Mouse (Mus musculus) stomach, postnatal 0 days (tissue): Measurements from ENCODE around the gene Foxp1. TPM values are rescaled to one million over a fixed set of nuclear protein-coding genes. Genes with fewer than 3 reads are reported as not detected.

Source experiments
- ATAC-seq: fragments of 200-750 bp; cut with Nextera tagmentation; 2 replicates; pipeline ENCODE4 v1.8.0; 2017; ENCODE audit not compliant: low FRiP score, low TSS enrichment
- DNase-seq: peaks from one replicate; pipeline ENCODE4 v3.0.0-alpha.2; 2016; ENCODE audit warnings: low spot score
- H3K27ac ChIP-seq: fragments of 300-500 bp; sonication (generic); replicated peaks from 2 replicates; pipeline ENCODE4 v1.5.1; 2014; ENCODE audit warnings: mild to moderate bottlenecking, control low read depth
- H3K27me3 ChIP-seq: fragments of 300-500 bp; sonication (generic); 2 replicates; pipeline ENCODE4 v1.6.1; 2014; ENCODE audit warnings: low read length; ENCODE audit not compliant: control insufficient read depth, insufficient read depth
- H3K36me3 ChIP-seq: fragments of 300-500 bp; sonication (generic); 2 replicates; pipeline ENCODE4 v1.6.1; 2014; ENCODE audit warnings: low read length, mixed read lengths; ENCODE audit not compliant: control insufficient read depth, insufficient read depth
- H3K4me1 ChIP-seq: fragments of 300-500 bp; sonication (generic); replicated peaks from 2 replicates; pipeline ENCODE4 v1.6.1; 2014; ENCODE audit warnings: antibody characterized with exemption; ENCODE audit not compliant: control insufficient read depth, insufficient read depth
- H3K4me2 ChIP-seq: fragments of 300-500 bp; sonication (generic); replicated peaks from 2 replicates; pipeline ENCODE4 v1.6.1; 2014; ENCODE audit warnings: low read depth, mild to moderate bottlenecking, control low read depth, moderate library complexity
- H3K4me3 ChIP-seq: fragments of 300-500 bp; sonication (generic); 2 replicates; pipeline ENCODE4 v1.5.1; 2014; ENCODE audit warnings: low read depth, low read length, control low read depth
- H3K9ac ChIP-seq: fragments of 300-500 bp; sonication (generic); 2 replicates; pipeline ENCODE4 v1.6.1; 2014; ENCODE audit warnings: mild to moderate bottlenecking, low read length, control low read depth, mixed read lengths
- H3K9me3 ChIP-seq: fragments of 300-500 bp; sonication (generic); 2 replicates; pipeline ENCODE4 v1.6.1; 2016; ENCODE audit warnings: low read length; ENCODE audit not compliant: control insufficient read depth
- CTCF ChIP-seq: IDR thresholded peaks from 2 replicates; pipeline ENCODE4 v1.5.1; 2016; ENCODE audit warnings: antibody characterized with exemption, low read depth, mild to moderate bottlenecking, moderate library complexity
- EP300 ChIP-seq: optimal IDR thresholded peaks from 2 replicates; pipeline ENCODE3; 2016; ENCODE audit warnings: antibody characterized with exemption
- WGBS: fragments of 180-500 bp; shearing (Covaris S2); extraction: QIAGEN DNeasy Blood & Tissue Kit; methylation state at CpG from one replicate; pipeline ENCODE4 v1.1.7; 2014; 5-methylcytosine and 5-hydroxymethylcytosine counted together
- polyA plus RNA-seq: library from polyadenylated mRNA; unstranded; fragments of >200 nt; fragmentation: Nextera tagmentation; extraction: Ambion mirVana; gene quantifications from 2 replicates; pipeline ENCODE4 v1.2.1, GENCODE M21; 2015

Gene Foxp1
- polyA plus RNA-seq, 1 experiment from 2014 or later: 68.9 TPM

DNA sequence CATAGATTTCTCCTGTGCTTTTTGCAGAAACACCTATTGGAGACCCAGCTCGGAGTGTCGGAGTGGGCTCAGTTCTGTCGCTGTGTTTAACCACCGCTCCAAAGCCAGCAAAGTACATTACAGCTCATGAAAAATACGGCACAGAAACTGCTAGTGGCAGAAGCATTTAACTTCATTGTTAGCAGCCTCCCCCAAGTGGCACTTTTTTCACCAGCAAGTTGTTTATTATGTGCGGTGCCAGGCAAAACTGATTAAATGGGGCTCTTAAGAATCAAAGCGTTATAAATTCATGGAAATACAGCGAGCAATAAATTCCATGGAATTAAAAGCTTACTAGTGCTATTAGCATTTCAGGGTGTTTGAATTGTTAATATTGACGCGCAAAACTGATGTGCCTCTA lies 289.1 kb downstream of the Foxp1 start:
- DNase-seq (no peak), ATAC-seq (no peak)
- H3K9me3 ChIP-seq: no peaks in the 10 kb centered on the region
- no peak overlapping the region for H3K27ac ChIP-seq
- no peak overlapping the region for H3K4me3 ChIP-seq
- H3K36me3 ChIP-seq: no peaks in the 10 kb centered on the region
- no peaks in the 10 kb centered on the region for H3K27me3 ChIP-seq
- no peak overlapping the region for H3K9ac ChIP-seq
- H3K4me2 ChIP-seq: no peak overlapping the region
- TF ChIP-seq EP300 (no peak), CTCF (no peak)
- 74% methylated on average over 10 of the region's 10 CpGs for WGBS
- no peaks in the 10 kb centered on the region for H3K4me1 ChIP-seq

DNA sequence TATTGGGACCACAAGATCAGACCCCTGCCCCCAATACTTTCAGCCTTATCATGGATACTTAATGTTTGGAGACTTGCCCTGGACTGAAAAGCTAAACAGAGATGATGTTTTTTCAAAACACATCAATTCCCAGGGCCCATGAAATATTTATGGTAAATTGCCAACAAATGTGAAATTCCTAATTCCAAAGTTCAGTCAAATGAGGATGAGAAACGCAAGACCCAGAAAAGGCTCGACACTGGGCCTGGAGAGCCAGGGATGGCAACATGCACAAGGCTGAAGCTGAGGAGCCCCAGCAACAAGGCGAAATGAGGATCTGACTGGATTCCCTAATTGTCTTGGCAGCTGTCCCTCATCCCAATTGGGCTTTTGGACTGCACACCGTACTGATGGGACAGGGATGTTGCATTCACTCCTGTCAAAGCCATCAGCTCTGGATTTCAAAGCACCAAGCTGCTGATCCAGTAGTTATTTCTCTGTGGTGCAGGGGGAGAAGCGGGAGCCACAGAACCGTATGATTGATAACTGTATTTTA lies 294.1 kb downstream of the Foxp1 start:
- no peaks in the 10 kb centered on the region for H3K36me3 ChIP-seq
- no peak overlapping the region for H3K9ac ChIP-seq
- H3K4me1 ChIP-seq: no peaks in the 10 kb centered on the region
- DNase-seq (no peak), ATAC-seq (no peak)
- H3K27me3 ChIP-seq: no peaks in the 10 kb centered on the region
- no peak overlapping the region for H3K27ac ChIP-seq
- 75% methylated on average over 6 of the region's 6 CpGs for WGBS
- no peak overlapping the region for H3K4me2 ChIP-seq
- no peak overlapping the region for H3K4me3 ChIP-seq
- TF ChIP-seq EP300 (no peak), CTCF (no peak)
- H3K9me3 ChIP-seq: no peaks in the 10 kb centered on the region

DNA sequence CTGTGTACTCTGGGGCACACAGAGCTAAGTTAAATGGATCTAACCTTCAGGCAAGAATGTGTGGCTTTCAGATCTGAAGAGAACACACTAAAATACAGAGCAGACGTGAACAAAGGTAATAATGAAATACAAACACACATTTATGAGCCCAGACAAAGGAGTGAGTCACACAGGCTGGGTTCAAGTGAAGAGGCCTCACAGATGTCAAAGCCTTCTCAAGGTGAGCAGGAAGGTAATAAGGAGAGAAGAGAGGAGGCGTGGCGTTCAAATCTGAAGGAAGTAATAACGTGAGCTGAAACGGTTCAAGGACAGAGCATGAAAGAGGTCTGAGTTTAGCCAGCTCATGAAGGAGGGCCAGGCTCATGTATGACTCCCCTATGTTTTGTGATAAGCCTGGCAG lies 301.4 kb downstream of the Foxp1 start:
- H3K4me3 ChIP-seq: no peak overlapping the region
- no peak overlapping the region for H3K4me2 ChIP-seq
- no peaks in the 10 kb centered on the region for H3K9me3 ChIP-seq
- H3K27me3 ChIP-seq: no peaks in the 10 kb centered on the region
- no peak for ATAC-seq
- 70% methylated on average over 5 of the region's 5 CpGs for WGBS
- DNase-seq: no peak
- no peak overlapping the region for H3K27ac ChIP-seq
- H3K4me1 ChIP-seq: no peaks in the 10 kb centered on the region
- H3K36me3 ChIP-seq: no peaks in the 10 kb centered on the region
- TF ChIP-seq EP300 (no peak), CTCF (no peak)
- H3K9ac ChIP-seq: no peak overlapping the region

DNA sequence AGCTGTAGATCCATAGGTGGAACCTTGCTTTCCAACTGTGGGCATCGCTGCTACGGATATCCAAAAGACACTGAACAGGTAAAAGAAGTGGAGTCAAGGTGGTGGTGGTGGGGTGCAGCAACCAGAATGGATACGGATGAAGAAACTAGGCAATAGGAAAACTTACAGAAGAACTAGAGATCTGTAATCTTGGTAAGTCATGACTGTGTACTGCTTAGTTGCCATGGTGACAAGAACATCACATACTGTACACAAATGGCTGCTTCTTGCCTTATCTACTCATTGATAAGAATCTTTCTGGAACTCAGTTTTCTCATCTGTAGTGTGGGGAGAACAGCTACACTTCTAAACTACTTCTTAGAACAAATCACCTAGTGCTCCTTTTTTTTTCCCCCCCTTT lies 302.0 kb downstream of the Foxp1 start:
- Histone ChIP-seq H3K9me3 (no peaks in the 10 kb centered on the region), H3K9ac (no peak overlapping the region), H3K36me3 (no peaks in the 10 kb centered on the region), H3K4me1 (no peaks in the 10 kb centered on the region), H3K4me2 (no peak overlapping the region), H3K27ac (no peak overlapping the region), H3K27me3 (no peaks in the 10 kb centered on the region), H3K4me3 (no peak overlapping the region)
- no peak for ATAC-seq
- TF ChIP-seq EP300 (no peak), CTCF (no peak)
- no peak for DNase-seq
- WGBS: 94% methylated on average over 3 of the region's 3 CpGs

DNA sequence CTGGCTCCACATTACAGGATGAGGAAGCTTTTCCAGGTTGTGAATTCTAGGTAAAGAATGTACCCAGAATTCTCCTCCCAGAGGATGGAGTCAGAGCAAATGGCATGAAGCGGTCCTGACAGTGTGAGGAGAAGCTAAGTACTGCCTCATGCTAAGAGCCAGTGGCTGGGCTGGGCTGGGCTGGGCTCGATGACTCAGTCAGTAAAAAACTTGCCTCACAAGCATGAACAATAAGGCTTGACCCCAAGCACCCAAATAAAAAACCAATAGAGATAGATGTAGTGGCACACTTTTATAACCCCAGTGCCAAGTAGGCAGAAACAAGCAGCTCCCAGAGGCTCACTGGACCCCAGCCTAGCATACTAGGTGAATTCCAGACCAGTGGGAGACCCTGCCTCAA lies 304.7 kb downstream of the Foxp1 start:
- no peak for TF ChIP-seq CTCF
- TF ChIP-seq EP300: no peak
- ATAC-seq (no peak; the same call in 1 of the 2 replicates), DNase-seq (peak; percentile 50)
- Histone ChIP-seq H3K36me3 (no peaks in the 10 kb centered on the region), H3K27ac (no peak overlapping the region), H3K27me3 (no peaks in the 10 kb centered on the region), H3K9me3 (no peaks in the 10 kb centered on the region), H3K4me2 (no peak overlapping the region), H3K9ac (no peak overlapping the region), H3K4me3 (no peak overlapping the region), H3K4me1 (no peaks in the 10 kb centered on the region)
- 48% methylated on average over 2 of the region's 2 CpGs for WGBS

DNA sequence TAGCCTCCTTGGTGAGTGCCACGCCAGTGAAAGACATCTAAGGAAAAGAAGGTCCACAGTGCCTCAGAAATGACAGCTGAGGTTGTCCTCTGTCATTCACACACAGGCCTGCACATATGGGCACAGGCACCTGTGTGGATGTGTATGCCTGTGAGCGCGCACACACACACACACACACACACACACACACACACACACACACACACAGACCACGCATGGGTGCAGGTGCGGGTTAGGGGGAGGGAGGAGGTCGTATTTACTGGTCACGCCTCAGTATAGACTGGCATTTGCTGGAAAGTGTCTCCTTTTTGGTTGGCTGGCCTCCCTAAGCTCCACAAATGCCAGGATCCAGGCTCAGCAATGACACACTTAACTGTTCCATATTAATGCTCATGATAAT lies 305.4 kb downstream of the Foxp1 start:
- TF ChIP-seq CTCF (no peak), EP300 (no peak)
- Histone ChIP-seq H3K4me3 (no peak overlapping the region), H3K9me3 (no peaks in the 10 kb centered on the region), H3K9ac (no peak overlapping the region), H3K36me3 (no peaks in the 10 kb centered on the region), H3K4me1 (no peaks in the 10 kb centered on the region), H3K27ac (no peak overlapping the region), H3K27me3 (no peaks in the 10 kb centered on the region), H3K4me2 (no peak overlapping the region)
- no peak for DNase-seq
- 84% methylated on average over 5 of the region's 7 CpGs for WGBS
- ATAC-seq: no peak
